Mouse (Mus musculus) megakaryocyte progenitor cell, adult 5-6 weeks (primary cell): ENCODE results near the gene Podxl. TPM values are rescaled to one million over a fixed set of nuclear protein-coding genes. Genes with fewer than 3 reads are reported as not detected.

Source experiments
- ATAC-seq: replicated peaks from 2 replicates; pipeline ENCODE4 v1.8.0; 2016; ENCODE audit warnings: mild to moderate bottlenecking, moderate TSS enrichment, inconsistent platforms; ENCODE audit not compliant: poor library complexity
- total RNA-seq, 2 experiments: library from RNA; stranded (forward) in 1 of 2; stranded (reverse) in 1 of 2; fragments of 157-497, 149-512 nt in 1 of 2; fragments of 200-1000 nt in 1 of 2; gene quantifications; 2 replicates each; pipeline versions ENCODE4 v1.2.3 to v1.2.4; 2015 to 2017

The Podxl gene
- total RNA-seq, 2 experiments from 2014 or later: 0.04 to 0.25 TPM

DNA sequence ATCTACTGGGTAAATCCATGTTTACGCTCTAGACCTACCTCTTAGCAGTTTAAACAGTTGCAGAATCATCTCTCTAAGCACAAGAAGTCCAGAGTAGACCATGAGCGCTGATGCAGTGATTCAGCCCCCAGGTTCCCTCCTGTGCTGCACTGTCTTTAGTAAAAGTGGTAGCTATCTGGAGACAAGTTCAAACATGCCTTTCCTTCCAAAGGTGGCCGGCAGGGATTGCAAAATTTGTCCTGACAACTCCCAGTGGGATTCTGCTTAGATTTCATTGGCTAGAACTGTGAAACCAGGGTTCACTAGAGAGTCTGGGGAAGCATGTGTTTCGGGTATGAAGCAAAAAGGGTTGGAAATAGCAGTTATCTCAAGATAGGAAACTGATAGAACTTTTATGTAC lies 83.8 kb downstream of the Podxl start:
- no peak for ATAC-seq

DNA sequence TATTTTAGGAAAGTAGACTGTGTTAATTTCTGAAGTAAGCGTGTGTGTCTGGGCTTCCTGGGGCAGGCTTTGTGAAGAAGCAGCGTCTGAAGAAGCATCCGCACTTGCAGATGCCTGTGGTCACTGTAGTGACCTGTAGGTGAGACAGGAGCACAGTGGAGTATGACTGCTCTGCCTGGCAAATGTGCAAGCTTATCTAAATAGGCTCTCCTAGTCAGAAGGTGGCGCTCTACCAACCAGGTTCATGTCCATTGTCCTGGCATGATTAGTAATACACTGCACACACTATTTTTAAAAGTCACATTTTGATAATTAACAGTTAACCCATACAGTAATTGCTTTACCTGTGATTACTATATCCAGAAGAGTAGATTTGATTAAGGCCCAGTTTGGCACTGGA lies 85.6 kb downstream of the Podxl start:
- peak; percentile 50; the same call in 1 of the 2 replicates for ATAC-seq

Other genes with a start within 250 kb of the Podxl start
- gene Mkln1, start 165.2 kb downstream of the Podxl start, total RNA-seq (2015): 131 and 135 TPM in 2 replicates
- gene Mkln1, start 165.2 kb downstream of the Podxl start, total RNA-seq (2017): 142 and 172 TPM in 2 replicates